Mouse (Mus musculus) liver, adult (tissue): ENCODE measurements at regions not wholly inside any gene's neighbourhood (a gene's known extent, or its start where the extent isn't known, plus 50 kb on each side); places are given as distances from the start of the nearest gene placed in this dataset.

Source experiments
- GATA4 ChIP-seq: IDR thresholded peaks from 2 replicates; pipeline ENCODE4 v1.6.1; 2014; ENCODE audit warnings: mild to moderate bottlenecking, low read length; ENCODE audit not compliant: insufficient replicate concordance

GRCm38 (mm10) chr7:136094681-136095360 is 378.7 kb upstream of the Mki67 start:
- TF ChIP-seq GATA4: no peak

- TF ChIP-seq GATA4: no peak
Observed at GRCm38 (mm10) chr7:136104021-136104420, 387.9 kb upstream of the Mki67 start.

- TF ChIP-seq GATA4: peak; percentile 73; the same call in 1 of the 2 replicates
Observed at GRCm38 (mm10) chr7:136112163-136112562, 396.0 kb upstream of the Mki67 start.

GRCm38 (mm10) chr7:136120930-136121329 is 404.8 kb upstream of the Mki67 start:
- no peak for TF ChIP-seq GATA4

- TF ChIP-seq GATA4: no peak
Observed at GRCm38 (mm10) chr7:136121406-136121805, 405.2 kb upstream of the Mki67 start.

- TF ChIP-seq GATA4: no peak
Observed at GRCm38 (mm10) chr7:136124786-136125185, 408.6 kb upstream of the Mki67 start.

GRCm38 (mm10) chr7:136126393-136126792 is 410.2 kb upstream of the Mki67 start:
- no peak for TF ChIP-seq GATA4

- no peak for TF ChIP-seq GATA4
Observed at GRCm38 (mm10) chr7:136127576-136127975, 411.4 kb upstream of the Mki67 start.

- no peak for TF ChIP-seq GATA4
Observed at GRCm38 (mm10) chr7:136129721-136130123, 413.6 kb upstream of the Mki67 start.

GRCm38 (mm10) chr7:136130666-136131239 is 414.6 kb upstream of the Mki67 start:
- TF ChIP-seq GATA4: no peak

GRCm38 (mm10) chr7:136132976-136133375 is 416.8 kb upstream of the Mki67 start:
- TF ChIP-seq GATA4: no peak

- TF ChIP-seq GATA4: no peak
Observed at GRCm38 (mm10) chr7:136136666-136137065, 420.5 kb upstream of the Mki67 start.

GRCm38 (mm10) chr7:136137341-136137740 is 421.2 kb upstream of the Mki67 start:
- no peak for TF ChIP-seq GATA4

GRCm38 (mm10) chr7:136137831-136138602 is 421.9 kb upstream of the Mki67 start:
- no peak for TF ChIP-seq GATA4

GRCm38 (mm10) chr7:136142832-136143231 is 426.7 kb upstream of the Mki67 start:
- no peak for TF ChIP-seq GATA4

- no peak for TF ChIP-seq GATA4
Observed at GRCm38 (mm10) chr7:136150196-136150595, 434.0 kb upstream of the Mki67 start.
